Mouse (Mus musculus): ENCODE measurements around the gene Sox8.

The Sox8 gene

GRCm38 (mm10) chr17:25570648-25571452, at the start of gene Sox8:
Sox8 (minus strand) TSS chr17:25570686.
- DNase-seq (ENCODE audit: low spot score), result peak; percentile 67

- DNase-seq (ENCODE audit: low spot score), result peak; percentile 20
Observed at GRCm38 (mm10) chr17:25618508-25619056, 48.1 kb upstream of the Sox8 start.

- DNase-seq (ENCODE audit: low spot score), result no peak
Observed at GRCm38 (mm10) chr17:25614723-25615510, 44.4 kb upstream of the Sox8 start.

GRCm38 (mm10) chr17:25613323-25613722, 42.8 kb upstream of the Sox8 start:
- DNase-seq (ENCODE audit: low spot score), result no peak

- no peak for DNase-seq (ENCODE audit: low spot score)
Observed at GRCm38 (mm10) chr17:25612537-25612936, 42.1 kb upstream of the Sox8 start.

GRCm38 (mm10) chr17:25610151-25610550, 39.7 kb upstream of the Sox8 start:
- DNase-seq (ENCODE audit: low spot score), result peak; percentile 20

- DNase-seq (ENCODE audit: low spot score), result no peak
Observed at GRCm38 (mm10) chr17:25609506-25609828, 39.0 kb upstream of the Sox8 start.

- no peak for DNase-seq (ENCODE audit: low spot score)
Observed at GRCm38 (mm10) chr17:25608821-25609505, 38.5 kb upstream of the Sox8 start.

GRCm38 (mm10) chr17:25608137-25608785, 37.8 kb upstream of the Sox8 start:
- no peak for DNase-seq (ENCODE audit: low spot score)

- no peak for DNase-seq (ENCODE audit: low spot score)
Observed at GRCm38 (mm10) chr17:25604234-25604633, 33.7 kb upstream of the Sox8 start.

- no peak for DNase-seq (ENCODE audit: low spot score)
Observed at GRCm38 (mm10) chr17:25602366-25602765, 31.9 kb upstream of the Sox8 start.

- no peak for DNase-seq (ENCODE audit: low spot score)
Observed at GRCm38 (mm10) chr17:25597537-25597936, 27.1 kb upstream of the Sox8 start.

GRCm38 (mm10) chr17:25595495-25595894, 25.0 kb upstream of the Sox8 start:
- no peak for DNase-seq (ENCODE audit: low spot score)

GRCm38 (mm10) chr17:25593411-25594261, 23.1 kb upstream of the Sox8 start:
- no peak for DNase-seq (ENCODE audit: low spot score)

GRCm38 (mm10) chr17:25592336-25592735, 21.9 kb upstream of the Sox8 start:
- no peak for DNase-seq (ENCODE audit: low spot score)

GRCm38 (mm10) chr17:25590985-25591384, 20.5 kb upstream of the Sox8 start:
- no peak for DNase-seq (ENCODE audit: low spot score)

GRCm38 (mm10) chr17:25590068-25590467, 19.6 kb upstream of the Sox8 start:
- DNase-seq (ENCODE audit: low spot score), result no peak

GRCm38 (mm10) chr17:25584646-25585045, 14.2 kb upstream of the Sox8 start:
- no peak for DNase-seq (ENCODE audit: low spot score)

- DNase-seq (ENCODE audit: low spot score), result no peak
Observed at GRCm38 (mm10) chr17:25583858-25584257, 13.4 kb upstream of the Sox8 start.

- no peak for DNase-seq (ENCODE audit: low spot score)
Observed at GRCm38 (mm10) chr17:25583099-25583498, 12.6 kb upstream of the Sox8 start.

GRCm38 (mm10) chr17:25582076-25582475, 11.6 kb upstream of the Sox8 start:
- no peak for DNase-seq (ENCODE audit: low spot score)

Measured in ovary, postnatal 14 days (tissue).